Mouse (Mus musculus) limb, embryonic 12.5 days (tissue): Measurements from ENCODE around the gene Ppl. TPM values are rescaled to one million over a fixed set of nuclear protein-coding genes. Genes with fewer than 3 reads are reported as not detected.

Experiments
- ATAC-seq: fragments of 200-750 bp; cut with Nextera tagmentation; 2 replicates; pipeline ENCODE4 v1.8.0; 2017; ENCODE audit warnings: low read depth, moderate TSS enrichment; ENCODE audit not compliant: insufficient number of reproducible peaks, insufficient read depth, low FRiP score, low TSS enrichment
- H3K27ac ChIP-seq: fragments of 300-500 bp; sonication (generic); 2 replicates; pipeline ENCODE4 v1.5.1; 2016; ENCODE audit warnings: mild to moderate bottlenecking, moderate library complexity
- H3K27me3 ChIP-seq: fragments of 300-500 bp; sonication (generic); 2 replicates; pipeline ENCODE4 v1.6.1; 2016; ENCODE audit warnings: mild to moderate bottlenecking, moderate library complexity
- H3K36me3 ChIP-seq: fragments of 300-500 bp; sonication (generic); 2 replicates; pipeline ENCODE4 v1.6.1; 2016; ENCODE audit warnings: mild to moderate bottlenecking, moderate library complexity
- H3K4me1 ChIP-seq: fragments of 300-500 bp; sonication (generic); replicated peaks from 2 replicates; pipeline ENCODE4 v1.6.1; 2016
- H3K4me2 ChIP-seq: fragments of 300-500 bp; sonication (generic); 2 replicates; pipeline ENCODE4 v1.6.1; 2016; ENCODE audit warnings: mild to moderate bottlenecking, moderate library complexity
- H3K4me3 ChIP-seq: fragments of 300-500 bp; sonication (generic); replicated peaks from 2 replicates; pipeline ENCODE4 v1.5.1; 2016; ENCODE audit warnings: mild to moderate bottlenecking
- H3K9ac ChIP-seq: fragments of 300-500 bp; sonication (generic); replicated peaks from 2 replicates; pipeline ENCODE4 v1.6.1; 2016; ENCODE audit warnings: mild to moderate bottlenecking, moderate library complexity
- H3K9me3 ChIP-seq: fragments of 300-500 bp; sonication (generic); 2 replicates; pipeline ENCODE4 v1.6.1; 2016; ENCODE audit warnings: mild to moderate bottlenecking, moderate library complexity
- WGBS: fragments of 180-500 bp; shearing (Covaris S2); methylation state at CpG from one replicate; pipeline ENCODE4 v1.1.7; 2016; 5-methylcytosine and 5-hydroxymethylcytosine counted together
- polyA plus RNA-seq: library from polyadenylated mRNA; unstranded; fragments of >200 nt; fragmentation: Nextera tagmentation; extraction: Ambion mirVana; gene quantifications from 2 replicates; pipeline ENCODE4 v1.2.1, GENCODE M21; 2016

Gene Ppl
- polyA plus RNA-seq, 1 experiment from 2014 or later, result 3.3 TPM

GRCm38 (mm10) chr16:5036649-5037234, 95.5 kb downstream of the Ppl start:
- no peak for ATAC-seq
- no peaks in the 10 kb centered on the region for H3K27me3 ChIP-seq
- H3K9me3 ChIP-seq, result no peaks in the 10 kb centered on the region
- no peak overlapping the region for H3K4me2 ChIP-seq
- no peaks in the 10 kb centered on the region for H3K4me1 ChIP-seq
- no peak overlapping the region for H3K27ac ChIP-seq
- 89% methylated on average over 5 of the region's 5 CpGs for WGBS
- no peak overlapping the region for H3K4me3 ChIP-seq
- H3K36me3 ChIP-seq, result peaks cover 100% of the 10 kb centered on the region
- H3K9ac ChIP-seq, result no peak overlapping the region

Other genes starting within 250 kb of the Ppl start
- 87.1 and 87.5 TPM in 2 replicates for gene Mgrn1, start 246.2 kb downstream of the Ppl start, polyA plus RNA-seq
- 168 and 171 TPM in 2 replicates for gene Nudt16l1, start 193.7 kb downstream of the Ppl start, polyA plus RNA-seq
- 63.0 and 67.6 TPM in 2 replicates for gene Anks3, start 168.2 kb downstream of the Ppl start, polyA plus RNA-seq
- 0.08 TPM in 1 of 2 replicates, not detected in the other for gene Sept12, start 134.6 kb downstream of the Ppl start, polyA plus RNA-seq
- 1.6 and 4.3 TPM in 2 replicates for gene Smim22, start 125.1 kb downstream of the Ppl start, polyA plus RNA-seq
- gene Rogdi, start 118.9 kb downstream of the Ppl start, polyA plus RNA-seq, result 71.5 and 74.3 TPM in 2 replicates
- gene Glyr1, start 82.6 kb downstream of the Ppl start, polyA plus RNA-seq, result 168 and 174 TPM in 2 replicates
- gene Ubn1, start 82.4 kb downstream of the Ppl start, polyA plus RNA-seq, result 26.8 and 27.0 TPM in 2 replicates
- 0.04 and 0.05 TPM in 2 replicates for gene Sec14l5, start 14.7 kb upstream of the Ppl start, polyA plus RNA-seq
- gene Nagpa, start 71.6 kb upstream of the Ppl start, polyA plus RNA-seq, result 14.5 and 14.7 TPM in 2 replicates
- 1.2 and 1.4 TPM in 2 replicates for gene AU021092, start 89.9 kb upstream of the Ppl start, polyA plus RNA-seq
- gene Alg1, start 101.2 kb upstream of the Ppl start, polyA plus RNA-seq, result 27.8 and 28.2 TPM in 2 replicates
- 14.3 and 16.8 TPM in 2 replicates for gene Eef2kmt, start 123.6 kb upstream of the Ppl start, polyA plus RNA-seq